In genomic region chr9:95614861-95615615, GRCm38 (mm10) we compare ENCODE assay signal across 15 mouse cellular contexts. TPM values are rescaled to one million over a fixed set of nuclear protein-coding genes. Genes with fewer than 3 reads are reported as not detected.
DNase-seq lines count a peak whose midpoint lies in the region; ATAC-seq and TF ChIP-seq lines count a peak whose summit lies in the region.
"Had no signal": no experiment of that assay in that cellular context is flagged by ENCODE, and none has a peak within 500 bp of the region (broad histone marks: within the 10 kb centered on the region; RNA-seq: fewer than 3 reads in every experiment).

No protein-coding gene starts in this region.

- no peak overlapping the region for H3K9ac ChIP-seq in kidney, embryonic 14.5 days (ENCODE audit: low read depth, low read length)
- H3K9ac ChIP-seq: forebrain, embryonic 13.5 days; limb, embryonic 12.5 days had no signal

- no peaks in the 10 kb centered on the region for H3K4me1 ChIP-seq in kidney, embryonic 14.5 days (ENCODE audit: control insufficient read depth, insufficient read depth, low read length)
- no peaks in the 10 kb centered on the region for H3K4me1 ChIP-seq in cerebellum, adult 2 months (ENCODE audit: control insufficient read depth, insufficient read depth, low read length)

- no peaks in the 10 kb centered on the region for H3K27me3 ChIP-seq in kidney, embryonic 14.5 days (ENCODE audit: control insufficient read depth, insufficient read depth, low read length)
- no peaks in the 10 kb centered on the region for H3K27me3 ChIP-seq in cerebellum, adult 2 months (ENCODE audit: control insufficient read depth, insufficient read depth, low read length)
- H3K27me3 ChIP-seq: forebrain, embryonic 13.5 days; limb, embryonic 12.5 days had no signal

- no peaks in the 10 kb centered on the region for H3K36me3 ChIP-seq in kidney, embryonic 14.5 days (ENCODE audit: control insufficient read depth, insufficient read depth, low read length)
- H3K36me3 ChIP-seq: limb, embryonic 12.5 days had no signal

- no peaks in the 10 kb centered on the region for H3K9me3 ChIP-seq in kidney, embryonic 14.5 days (ENCODE audit: control insufficient read depth, low read length)
- H3K9me3 ChIP-seq: forebrain, embryonic 13.5 days; limb, embryonic 12.5 days had no signal

- no peak for TF ChIP-seq CTCF in cerebellum, adult 2 months (IDR thresholded peaks at IDR 0.05; ENCODE audit: borderline replicate concordance, insufficient read depth, low read depth, low read length)

- peak; percentile 61 for DNase-seq in kidney, adult 18-20 months
- peak; percentile 14 for DNase-seq in fibroblast of lung, adult 2 months (ENCODE audit: low read depth)
- DNase-seq in kidney, adult 8-10 months: peak; percentile 77 to 86
- peak; percentile 47 for DNase-seq in lung, postnatal 14 days
- no peak for DNase-seq in cerebellum, adult 9-10 months
- no peak for DNase-seq in cerebellum, adult 2 months
- DNase-seq in thymus, postnatal 4 days: no peak
- DNase-seq: cerebellum, adult 8-10 months; layer of hippocampus, adult 9-11 months; thymus, postnatal 36 days had no signal

- 64% methylated on average over 14 of the region's 14 CpGs for WGBS in kidney, embryonic 14.5 days
- 76% methylated on average over 14 of the region's 14 CpGs for WGBS in cerebellum, adult 2 months

- no peak for ATAC-seq in kidney, embryonic 14.5 days (ENCODE audit: low FRiP score, low TSS enrichment)
- ATAC-seq: forebrain, embryonic 13.5 days; hindbrain, embryonic 16.5 days; midbrain, embryonic 16.5 days had no signal

- H3K4me3 ChIP-seq in kidney, embryonic 14.5 days (ENCODE audit: low read length): no peak overlapping the region
- H3K4me3 ChIP-seq in cerebellum, adult 2 months (replicated peaks; ENCODE audit: insufficient read depth, low read depth, low read length): no peak overlapping the region
- H3K4me3 ChIP-seq: forebrain, embryonic 13.5 days; limb, embryonic 12.5 days had no signal

- TF ChIP-seq POLR2A in cerebellum, adult 2 months (IDR thresholded peaks at IDR 0.05; ENCODE audit: borderline replicate concordance, insufficient read depth, low read length): no peak

- no peak overlapping the region for H3K27ac ChIP-seq in kidney, embryonic 14.5 days (ENCODE audit: low read depth, low read length)
- H3K27ac ChIP-seq in cerebellum, adult 2 months (ENCODE audit: insufficient read depth, low read length): no peak overlapping the region
- H3K27ac ChIP-seq: forebrain, embryonic 13.5 days; limb, embryonic 12.5 days had no signal

- no peak overlapping the region for H3K4me2 ChIP-seq in kidney, embryonic 14.5 days (replicated peaks; ENCODE audit: low read depth, low read length)
- H3K4me2 ChIP-seq: forebrain, embryonic 13.5 days; limb, embryonic 12.5 days had no signal

RNA-seq across cellular contexts. Expression of gene Pcolce2, which starts 22.4 kb away (rescaled TPM):
- polyA plus RNA-seq in kidney, embryonic 14.5 days (2014; fragmentation: Nextera tagmentation; extraction: Ambion mirVana): 1.5 and 1.6 TPM in 2 replicates
- 3.4 and 4.5 TPM in 2 replicates for polyA plus RNA-seq in cerebellum, adult 2 months (2012; rRNA removed)

RNA-seq across cellular contexts. Expression of gene Paqr9, which starts 55.6 kb away (rescaled TPM):
- polyA plus RNA-seq in kidney, embryonic 14.5 days (2014; fragmentation: Nextera tagmentation; extraction: Ambion mirVana): 0.46 and 0.54 TPM in 2 replicates
- 18.5 and 19.8 TPM in 2 replicates for polyA plus RNA-seq in cerebellum, adult 2 months (2012; rRNA removed)

Comparison
In these comparisons a context has a peak if more than half of its experiments do, and no peak if none do; other contexts are left out.
1. DNase-seq: peak in kidney, adult 18-20 months (single experiment), fibroblast of lung, adult 2 months (single experiment), kidney, adult 8-10 months (2 of 2) and lung, postnatal 14 days (single experiment); none in cerebellum, adult 9-10 months (single experiment), cerebellum, adult 2 months (0 of 2) and thymus, postnatal 4 days (single experiment).
2. RNA of gene Paqr9, which starts 55.6 kb away (polyA plus RNA-seq): 18.5 to 19.8 TPM in cerebellum, adult 2 months; 0.46 to 0.54 TPM in kidney, embryonic 14.5 days; every median in the first group is over 10 times any median in the second.